Mouse (Mus musculus): ENCODE data around the gene Olfr1390. TPM values are rescaled to one million over a fixed set of nuclear protein-coding genes. Genes with fewer than 3 reads are reported as not detected.

The Olfr1390 gene
- total RNA-seq (2023), result not detected

DNA sequence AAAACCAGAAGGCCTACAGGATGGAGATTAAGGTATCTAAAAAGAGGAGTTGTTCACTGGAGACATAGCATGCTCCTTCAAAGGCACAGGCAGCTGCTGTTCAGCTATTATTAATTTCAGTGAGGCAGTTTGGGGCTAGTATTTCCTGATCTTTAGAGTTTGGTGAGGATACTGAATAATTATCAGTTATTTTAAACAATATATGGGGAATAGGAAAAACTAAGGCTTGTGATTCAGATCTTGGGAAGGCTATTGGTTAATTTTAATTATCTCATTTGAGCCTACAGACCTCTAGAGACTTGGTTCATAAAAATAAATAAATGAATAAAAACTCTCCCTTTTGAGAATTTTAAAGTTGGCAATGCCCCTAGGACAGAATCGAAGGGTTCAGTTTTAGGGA is at the start of gene Olfr1390:
TSS of gene Olfr1390 (plus strand) at position 301 of the 400 bp plus-strand sequence.

DNA sequence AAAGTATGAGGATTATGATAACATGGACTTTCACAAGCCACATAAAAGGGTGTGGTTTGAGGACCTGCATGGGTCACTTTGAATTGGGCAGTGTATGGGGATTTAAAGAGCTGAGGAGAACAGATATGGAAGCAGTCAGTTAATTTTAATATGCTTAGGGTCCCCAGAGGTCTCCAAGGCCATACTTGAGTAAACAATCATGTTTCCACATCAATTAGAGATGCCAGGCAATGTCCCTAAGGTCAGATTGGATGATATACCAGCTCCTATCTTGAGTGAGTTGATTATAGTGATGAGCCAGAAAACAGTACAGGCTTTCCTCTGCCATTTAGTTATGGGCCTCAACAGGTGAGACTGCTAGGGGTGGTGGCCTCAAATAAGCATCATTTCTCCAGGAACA is 30.5 kb upstream of the Olfr1390 start, which contains the start of gene Olfr10:
TSS of gene Olfr10 (plus strand) at position 301 of the 400 bp plus-strand sequence.

DNA sequence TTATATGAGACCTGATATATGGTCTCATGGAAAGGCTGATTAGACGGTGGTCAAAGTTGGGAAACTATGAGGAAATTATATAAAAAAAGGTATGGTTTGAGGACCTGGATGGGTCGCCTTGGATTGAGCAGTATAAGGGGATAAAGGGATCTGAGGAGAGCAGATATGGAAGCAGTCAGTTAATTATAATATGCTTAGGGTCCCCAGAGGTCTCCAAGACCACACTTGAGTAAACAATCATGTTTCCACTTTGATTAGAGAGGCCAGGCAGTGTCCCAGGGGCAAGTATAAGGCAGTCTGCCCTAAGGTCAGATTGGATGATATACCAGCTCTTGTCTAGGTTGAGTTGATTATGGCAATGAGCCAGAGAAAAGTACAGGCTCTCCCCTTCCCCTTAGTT is 12.5 kb upstream of the Olfr1390 start, which contains the start of gene Olfr1391:
TSS of gene Olfr1391 (plus strand) at position 301 of the 400 bp plus-strand sequence.

Other genes starting within 250 kb of the Olfr1390 start
- not detected for gene Olfr1396, start 220.3 kb upstream of the Olfr1390 start, total RNA-seq (2023)
- not detected for gene Olfr1395, start 192.9 kb upstream of the Olfr1390 start, total RNA-seq (2023)
- not detected for gene Olfr1394, start 180.8 kb upstream of the Olfr1390 start, total RNA-seq (2023)
- under 1 TPM in 1 of 2 experiments, not detected in 1; 0.16 TPM for gene Btnl9, start 148.0 kb upstream of the Olfr1390 start, total RNA-seq (2023)
- gene Zfp62, start 131.9 kb upstream of the Olfr1390 start, total RNA-seq (2023), result 10 to 100 TPM; 63.6 to 68.3 TPM
- 100 to 1,000 TPM; 104 to 125 TPM for gene Mgat1, start 91.0 kb upstream of the Olfr1390 start, total RNA-seq (2023)
- under 1 TPM; 0.18 to 0.31 TPM for gene Olfr1393, start 56.9 kb upstream of the Olfr1390 start, total RNA-seq (2023)
- not detected for gene Olfr1392, start 49.9 kb upstream of the Olfr1390 start, total RNA-seq (2023)
- gene Olfr10, start 30.4 kb upstream of the Olfr1390 start, total RNA-seq (2023), result not detected
- not detected for gene Olfr1391, start 12.4 kb upstream of the Olfr1390 start, total RNA-seq (2023)
- not detected for gene Olfr1389, start 87.9 kb downstream of the Olfr1390 start, total RNA-seq (2023)
- under 1 TPM; 0.15 to 0.42 TPM for gene Olfr1388, start 101.4 kb downstream of the Olfr1390 start, total RNA-seq (2023)
- gene Olfr1387, start 120.2 kb downstream of the Olfr1390 start, total RNA-seq (2023), result not detected
- not detected for gene Olfr1386, start 129.9 kb downstream of the Olfr1390 start, total RNA-seq (2023)
- gene Olfr1385, start 153.9 kb downstream of the Olfr1390 start, total RNA-seq (2023), result not detected
- not detected for gene Olfr1384, start 171.5 kb downstream of the Olfr1390 start, total RNA-seq (2023)
- not detected for gene Olfr1383, start 184.5 kb downstream of the Olfr1390 start, total RNA-seq (2023)
- not detected for gene Olfr1382, start 193.1 kb downstream of the Olfr1390 start, total RNA-seq (2023)
- not detected for gene Olfr1381, start 208.3 kb downstream of the Olfr1390 start, total RNA-seq (2023)
- not detected for gene Olfr1380, start 221.7 kb downstream of the Olfr1390 start, total RNA-seq (2023)

Data from monocyte, adult 59 days (primary cell).